26 mouse cellular contexts compared by ENCODE assay signal in genomic region chr11:32715495-32715894, GRCm38 (mm10).
DNase-seq lines count a peak whose midpoint lies in the region; ATAC-seq lines count a peak whose summit lies in the region.
"Had no signal": no experiment of that assay in that cellular context is flagged by ENCODE, and none has a peak within 500 bp of the region (broad histone marks: within the 10 kb centered on the region; RNA-seq: fewer than 3 reads in every experiment).

No protein-coding gene starts in this region.

- no peak overlapping the region for H3K4me2 ChIP-seq in heart, embryonic 16.5 days (ENCODE audit: low read depth, low read length)
- H3K4me2 ChIP-seq: embryonic facial prominence, embryonic 13.5 days; forebrain, embryonic 12.5 days; heart, embryonic 12.5 days; hindbrain, embryonic 12.5 days; limb, embryonic 12.5 days; liver, embryonic 12.5 days; neural tube, embryonic 13.5 days; stomach, embryonic 15.5 days had no signal

- peaks cover 17% of the 10 kb centered on the region for H3K4me1 ChIP-seq in heart, embryonic 16.5 days (ENCODE audit: control insufficient read depth, insufficient read depth, low read length)
- H3K4me1 ChIP-seq: liver, embryonic 12.5 days; stomach, embryonic 15.5 days had no signal

- no peak for ATAC-seq in heart, embryonic 16.5 days (replicated peaks; ENCODE audit: extremely low read depth, insufficient read depth, low FRiP score)
- peak; percentile 60 for ATAC-seq in activated CD4-positive, CD25-positive, alpha-beta regulatory T cell, adult 4 months
- peak; percentile 57 for ATAC-seq in megakaryocyte progenitor cell, adult 5-6 weeks (replicated peaks; ENCODE audit: poor library complexity)
- ATAC-seq: liver, embryonic 12.5 days had no signal

- no peaks in the 10 kb centered on the region for H3K27me3 ChIP-seq in heart, embryonic 16.5 days (ENCODE audit: control insufficient read depth, insufficient read depth, low read length)
- H3K27me3 ChIP-seq: embryonic facial prominence, embryonic 13.5 days; forebrain, embryonic 12.5 days; heart, embryonic 12.5 days; hindbrain, embryonic 12.5 days; limb, embryonic 12.5 days; liver, embryonic 12.5 days; megakaryocyte, embryonic 14.5 days; neural tube, embryonic 13.5 days; stomach, embryonic 15.5 days had no signal

- 79% methylated on average over 6 of the region's 6 CpGs for WGBS in heart, embryonic 16.5 days

- no peak overlapping the region for H3K27ac ChIP-seq in heart, embryonic 16.5 days (ENCODE audit: low read length)
- H3K27ac ChIP-seq: embryonic facial prominence, embryonic 13.5 days; forebrain, embryonic 12.5 days; gastrocnemius, adult 2 months; hindbrain, embryonic 12.5 days; limb, embryonic 12.5 days; liver, embryonic 12.5 days; neural tube, embryonic 13.5 days; stomach, embryonic 15.5 days had no signal

- H3K4me3 ChIP-seq in heart, embryonic 16.5 days (ENCODE audit: low read length) = no peak overlapping the region
- H3K4me3 ChIP-seq: embryonic facial prominence, embryonic 13.5 days; erythroblast, embryonic 14.5 days; forebrain, embryonic 12.5 days; gastrocnemius, adult 2 months; heart, embryonic 12.5 days; hindbrain, embryonic 12.5 days; limb, embryonic 12.5 days; liver, embryonic 12.5 days; megakaryocyte, embryonic 14.5 days; neural tube, embryonic 13.5 days; stomach, embryonic 15.5 days had no signal

- H3K9ac ChIP-seq in heart, embryonic 16.5 days (ENCODE audit: low read length) = 0 out of 2 replicates have a peak overlapping the region, but pooled peaks have one; percentile 18
- H3K9ac ChIP-seq: embryonic facial prominence, embryonic 13.5 days; forebrain, embryonic 12.5 days; heart, embryonic 12.5 days; hindbrain, embryonic 12.5 days; limb, embryonic 12.5 days; liver, embryonic 12.5 days; neural tube, embryonic 13.5 days; stomach, embryonic 15.5 days had no signal

- no peak for DNase-seq in heart, adult 9 months (ENCODE audit: low spot score in 2 of 2)
- peak; percentile 85 for DNase-seq in A20 (ENCODE audit: low read depth, low spot score)
- no peak for DNase-seq in cerebellum, adult 11 months
- DNase-seq in cerebellum, adult 9-11 months = no peak
- no peak for DNase-seq in embryo, embryonic 10 days (ENCODE audit: low spot score)
- DNase-seq: adrenal gland, postnatal 25 days; gastrocnemius, adult 2 months; kidney, postnatal 10 days; lung, adult 2 months; lung, postnatal 14 days; midbrain, embryonic 14.5 days; right cerebral cortex, adult 18-20 months; thymus, postnatal 25 days had no signal

- no peaks in the 10 kb centered on the region for H3K9me3 ChIP-seq in heart, embryonic 16.5 days (replicated peaks; ENCODE audit: control insufficient read depth, low read length)
- H3K9me3 ChIP-seq: embryonic facial prominence, embryonic 13.5 days; forebrain, embryonic 12.5 days; heart, embryonic 12.5 days; hindbrain, embryonic 12.5 days; limb, embryonic 12.5 days; liver, embryonic 12.5 days; megakaryocyte, embryonic 14.5 days; neural tube, embryonic 13.5 days; stomach, embryonic 15.5 days had no signal

- H3K36me3 ChIP-seq in heart, embryonic 16.5 days (ENCODE audit: control insufficient read depth, insufficient read depth) = peaks cover 9% of the 10 kb centered on the region
- H3K36me3 ChIP-seq: stomach, embryonic 15.5 days had no signal
